9 mouse cellular contexts compared by ENCODE assay signal in genomic region chr2:167747164-167747843, GRCm38 (mm10). TPM values are rescaled to one million over a fixed set of nuclear protein-coding genes. Genes with fewer than 3 reads are reported as not detected.
A peak's percentile ranks its signal among the peaks of the same experiment; 100 is the strongest.
DNase-seq lines count a peak whose midpoint lies in the region; ATAC-seq and TF ChIP-seq lines count a peak whose summit lies in the region.
"Had no signal": no experiment of that assay in that cellular context is flagged by ENCODE, and none has a peak within 500 bp of the region (broad histone marks: within the 10 kb centered on the region; RNA-seq: fewer than 3 reads in every experiment).

No protein-coding gene starts in this region.

- ATAC-seq in heart, postnatal 0 days (ENCODE audit: insufficient read depth, low read depth) = no peak
- peak; percentile 23; the same call in 1 of the 2 replicates for ATAC-seq in embryonic facial prominence, embryonic 14.5 days (ENCODE audit: low read depth)
- ATAC-seq in midbrain, embryonic 16.5 days = no peak
- no peak for ATAC-seq in kidney, embryonic 15.5 days (replicated peaks; ENCODE audit: low FRiP score)

- H3K27me3 ChIP-seq in heart, postnatal 0 days (ENCODE audit: control insufficient read depth, insufficient read depth, low read length) = no peaks in the 10 kb centered on the region
- H3K27me3 ChIP-seq in embryonic facial prominence, embryonic 14.5 days (replicated peaks; ENCODE audit: control insufficient read depth, insufficient read depth, low read length) = no peaks in the 10 kb centered on the region
- H3K27me3 ChIP-seq in midbrain, embryonic 16.5 days (ENCODE audit: control insufficient read depth, insufficient read depth, low read depth, low read length) = no peaks in the 10 kb centered on the region
- no peaks in the 10 kb centered on the region for H3K27me3 ChIP-seq in kidney, embryonic 15.5 days
- H3K27me3 ChIP-seq: neural tube, embryonic 12.5 days had no signal

- TF ChIP-seq EP300 in heart, postnatal 0 days (IDR thresholded peaks at IDR 0.05; ENCODE audit: low read depth) = no peak

- H3K36me3 ChIP-seq in heart, postnatal 0 days (replicated peaks; ENCODE audit: control insufficient read depth, insufficient read depth, low read length) = no peaks in the 10 kb centered on the region
- no peaks in the 10 kb centered on the region for H3K36me3 ChIP-seq in embryonic facial prominence, embryonic 14.5 days (ENCODE audit: control insufficient read depth, insufficient read depth, low read length)
- H3K36me3 ChIP-seq in midbrain, embryonic 16.5 days (ENCODE audit: control insufficient read depth, insufficient read depth, low read length) = no peaks in the 10 kb centered on the region
- no peaks in the 10 kb centered on the region for H3K36me3 ChIP-seq in kidney, embryonic 15.5 days
- H3K36me3 ChIP-seq: neural tube, embryonic 12.5 days had no signal

- WGBS in heart, postnatal 0 days = 70% methylated on average over 13 of the region's 13 CpGs
- 43% methylated on average over 8 of the region's 13 CpGs for WGBS in embryonic facial prominence, embryonic 14.5 days
- 60% methylated on average over 13 of the region's 13 CpGs for WGBS in midbrain, embryonic 16.5 days
- 79% methylated on average over 13 of the region's 13 CpGs for WGBS in kidney, embryonic 15.5 days

- no peak overlapping the region for H3K9ac ChIP-seq in heart, postnatal 0 days (replicated peaks; ENCODE audit: low read depth, low read length)
- H3K9ac ChIP-seq in embryonic facial prominence, embryonic 14.5 days (ENCODE audit: low read depth, low read length) = no peak overlapping the region
- peak overlapping the region; percentile 16; the same call in 1 of the 2 replicates for H3K9ac ChIP-seq in midbrain, embryonic 16.5 days (ENCODE audit: low read depth, low read length)
- no peak overlapping the region for H3K9ac ChIP-seq in kidney, embryonic 15.5 days
- H3K9ac ChIP-seq: neural tube, embryonic 12.5 days had no signal

- H3K4me1 ChIP-seq in heart, postnatal 0 days (ENCODE audit: control insufficient read depth, insufficient read depth) = no peaks in the 10 kb centered on the region; the same call in 1 of the 2 replicates
- H3K4me1 ChIP-seq in embryonic facial prominence, embryonic 14.5 days (ENCODE audit: control insufficient read depth, insufficient read depth, low read length) = peaks cover 16% of the 10 kb centered on the region
- H3K4me1 ChIP-seq in midbrain, embryonic 16.5 days (ENCODE audit: control insufficient read depth, insufficient read depth, low read length) = no peaks in the 10 kb centered on the region; the same call in 1 of the 2 replicates
- peaks cover 33% of the 10 kb centered on the region for H3K4me1 ChIP-seq in kidney, embryonic 15.5 days

- no peak overlapping the region for H3K4me3 ChIP-seq in heart, postnatal 0 days (ENCODE audit: low read depth, low read length)
- no peak overlapping the region for H3K4me3 ChIP-seq in embryonic facial prominence, embryonic 14.5 days (ENCODE audit: low read depth, low read length)
- no peak overlapping the region for H3K4me3 ChIP-seq in midbrain, embryonic 16.5 days (ENCODE audit: low read depth, low read length)
- H3K4me3 ChIP-seq in kidney, embryonic 15.5 days (replicated peaks) = no peak overlapping the region
- H3K4me3 ChIP-seq: neural tube, embryonic 12.5 days had no signal

- no peak for DNase-seq in heart, postnatal 0 days (ENCODE audit: low spot score)
- DNase-seq in heart, postnatal 4 days = no peak
- peak; percentile 35 for DNase-seq in embryonic facial prominence, embryonic 14.5 days (ENCODE audit: low spot score)
- peak; percentile 67 for DNase-seq in liver
- DNase-seq in ovary, postnatal 10 days (ENCODE audit: low spot score) = no peak
- no peak for DNase-seq in cerebellum, adult 8-10 months

- no peaks in the 10 kb centered on the region for H3K9me3 ChIP-seq in heart, postnatal 0 days (replicated peaks; ENCODE audit: control insufficient read depth, low read length)
- no peaks in the 10 kb centered on the region for H3K9me3 ChIP-seq in embryonic facial prominence, embryonic 14.5 days (ENCODE audit: control insufficient read depth, low read length)
- no peaks in the 10 kb centered on the region for H3K9me3 ChIP-seq in midbrain, embryonic 16.5 days (replicated peaks; ENCODE audit: control insufficient read depth, low read length, poor library complexity, severe bottlenecking)
- no peaks in the 10 kb centered on the region for H3K9me3 ChIP-seq in kidney, embryonic 15.5 days (replicated peaks)
- H3K9me3 ChIP-seq: neural tube, embryonic 12.5 days had no signal

- H3K27ac ChIP-seq in heart, postnatal 0 days (ENCODE audit: low read depth) = 0 out of 2 replicates have a peak overlapping the region, but pooled peaks have one; percentile 25
- H3K27ac ChIP-seq in embryonic facial prominence, embryonic 14.5 days (replicated peaks; ENCODE audit: low read depth, low read length) = peak overlapping the region; percentile 63
- H3K27ac ChIP-seq in midbrain, embryonic 16.5 days (ENCODE audit: low read length) = no peak overlapping the region; the same call in 1 of the 2 replicates
- H3K27ac ChIP-seq in kidney, embryonic 15.5 days = no peak overlapping the region
- H3K27ac ChIP-seq: neural tube, embryonic 12.5 days had no signal

- TF ChIP-seq CTCF in heart, postnatal 0 days (IDR thresholded peaks at IDR 0.05; ENCODE audit: low read depth) = no peak

- H3K4me2 ChIP-seq in heart, postnatal 0 days (ENCODE audit: low read depth, low read length) = no peak overlapping the region
- no peak overlapping the region for H3K4me2 ChIP-seq in embryonic facial prominence, embryonic 14.5 days (ENCODE audit: low read depth, low read length)
- no peak overlapping the region for H3K4me2 ChIP-seq in midbrain, embryonic 16.5 days (ENCODE audit: low read length)
- no peak overlapping the region for H3K4me2 ChIP-seq in kidney, embryonic 15.5 days
- H3K4me2 ChIP-seq: neural tube, embryonic 12.5 days had no signal

RNA-seq across cellular contexts. Expression of gene Tmem189, which starts 57.7 kb away (rescaled TPM):
- total RNA-seq in heart, postnatal 0 days (2014; rRNA removed; ENCODE audit: low replicate concordance) = 76.8 and 84.3 TPM in 2 replicates
- polyA plus RNA-seq in heart, postnatal 0 days (2015; fragmentation: Nextera tagmentation; extraction: Ambion mirVana) = 37.6 and 39.3 TPM in 2 replicates
- total RNA-seq in heart, postnatal 4 days (2021) = 10 to 100 TPM; 41.1 to 41.6 TPM
- polyA plus RNA-seq in embryonic facial prominence, embryonic 14.5 days (2014; fragmentation: Nextera tagmentation; extraction: Ambion mirVana) = 40.0 and 40.6 TPM in 2 replicates
- polyA plus RNA-seq in midbrain, embryonic 16.5 days (2015; fragmentation: Nextera tagmentation; extraction: Ambion mirVana) = 29.7 and 30.3 TPM in 2 replicates
- 47.3 and 48.1 TPM in 2 replicates for polyA plus RNA-seq in kidney, embryonic 15.5 days (2015; fragmentation: Nextera tagmentation; extraction: Ambion mirVana)

RNA-seq across cellular contexts. Expression of gene Cebpb, which starts 58.6 kb away (rescaled TPM):
- total RNA-seq in heart, postnatal 0 days (2014; rRNA removed; ENCODE audit: low replicate concordance) = 43.5 and 50.8 TPM in 2 replicates
- polyA plus RNA-seq in heart, postnatal 0 days (2015; fragmentation: Nextera tagmentation; extraction: Ambion mirVana) = 4.9 and 5.8 TPM in 2 replicates
- total RNA-seq in heart, postnatal 4 days (2021) = 10 to 100 TPM; 15.9 to 16.6 TPM
- 18.1 and 30.3 TPM in 2 replicates for polyA plus RNA-seq in embryonic facial prominence, embryonic 14.5 days (2014; fragmentation: Nextera tagmentation; extraction: Ambion mirVana)
- 0.37 and 0.60 TPM in 2 replicates for polyA plus RNA-seq in midbrain, embryonic 16.5 days (2015; fragmentation: Nextera tagmentation; extraction: Ambion mirVana)
- 5.1 and 5.7 TPM in 2 replicates for polyA plus RNA-seq in kidney, embryonic 15.5 days (2015; fragmentation: Nextera tagmentation; extraction: Ambion mirVana)

Comparison
In these comparisons a context has a peak if more than half of its experiments do, and no peak if none do; other contexts are left out.
1. DNase-seq: peak in embryonic facial prominence, embryonic 14.5 days (single experiment) and liver (single experiment); none in heart, postnatal 0 days (single experiment), heart, postnatal 4 days (single experiment), ovary, postnatal 10 days (single experiment) and cerebellum, adult 8-10 months (single experiment).
2. H3K27ac ChIP-seq: peak in heart, postnatal 0 days (single experiment) and embryonic facial prominence, embryonic 14.5 days (single experiment); none in midbrain, embryonic 16.5 days (single experiment) and kidney, embryonic 15.5 days (single experiment).